Mouse (Mus musculus) frontal cortex, postnatal 25 days (tissue): ENCODE results near the gene 2410004B18Rik.
"Not testable (repeated sequence)": the region's sequence is repeated elsewhere in the genome, so short reads cannot be mapped to it uniquely, and the experiment has no call there.

ENCODE experiments used
- DNase-seq, 2 experiments: peaks; one replicate each; pipeline ENCODE4 v3.0.0; 2022; ENCODE audit warnings: low spot score in 2 of 2

2410004B18Rik gene

GRCm38 (mm10) chr3:145937505-145938404 is at the start of gene 2410004B18Rik:
TSS of gene 2410004B18Rik (plus strand) at chr3:145938014.
- DNase-seq: peak; percentile 71 to 82

GRCm38 (mm10) chr3:145890346-145891132 is 47.3 kb upstream of the 2410004B18Rik start:
- no peak for DNase-seq

DNA sequence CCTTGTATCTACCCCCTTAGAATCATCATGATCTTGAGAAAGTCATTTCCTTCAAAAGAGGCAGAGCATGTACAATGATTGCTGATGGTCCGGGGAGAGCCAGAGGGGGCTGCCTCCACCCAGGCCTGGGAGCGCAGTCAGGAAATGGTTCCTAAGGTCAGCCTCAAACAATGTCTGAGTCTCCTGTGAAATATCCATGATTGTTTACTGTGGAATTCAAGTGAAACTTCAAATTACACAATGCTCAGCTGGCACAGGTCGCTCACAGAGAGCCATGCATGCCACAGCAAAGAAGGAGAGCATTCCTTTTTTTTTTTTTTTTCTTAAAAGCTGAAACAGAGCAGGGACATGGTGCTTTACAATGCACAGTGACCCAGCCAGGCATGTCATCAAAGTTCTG is 45.4 kb upstream of the 2410004B18Rik start:
- no peak for DNase-seq

GRCm38 (mm10) chr3:145894131-145894530 is 43.7 kb upstream of the 2410004B18Rik start:
- DNase-seq: no peak

GRCm38 (mm10) chr3:145897749-145898148 is 40.1 kb upstream of the 2410004B18Rik start:
- DNase-seq: no peak

DNA sequence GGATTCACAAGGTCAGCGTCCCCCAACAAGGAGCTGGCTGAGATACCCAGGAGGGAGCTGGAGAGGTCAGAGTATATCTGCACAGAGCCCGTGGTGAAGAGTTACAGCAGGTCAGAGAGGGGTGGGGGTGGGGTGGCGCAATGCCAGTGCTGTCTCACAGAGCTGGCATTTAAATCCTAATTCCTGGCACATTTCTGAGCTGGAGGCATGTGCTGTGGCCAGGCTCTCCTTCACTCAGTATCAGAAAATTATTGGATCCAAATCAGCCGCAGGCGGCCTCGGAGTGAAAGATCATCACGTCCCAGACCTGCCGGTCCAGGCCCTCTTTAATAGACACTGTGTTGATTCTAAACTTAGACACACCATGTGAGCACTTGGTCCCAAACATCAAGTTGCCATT is 38.0 kb upstream of the 2410004B18Rik start:
- no peak for DNase-seq

DNA sequence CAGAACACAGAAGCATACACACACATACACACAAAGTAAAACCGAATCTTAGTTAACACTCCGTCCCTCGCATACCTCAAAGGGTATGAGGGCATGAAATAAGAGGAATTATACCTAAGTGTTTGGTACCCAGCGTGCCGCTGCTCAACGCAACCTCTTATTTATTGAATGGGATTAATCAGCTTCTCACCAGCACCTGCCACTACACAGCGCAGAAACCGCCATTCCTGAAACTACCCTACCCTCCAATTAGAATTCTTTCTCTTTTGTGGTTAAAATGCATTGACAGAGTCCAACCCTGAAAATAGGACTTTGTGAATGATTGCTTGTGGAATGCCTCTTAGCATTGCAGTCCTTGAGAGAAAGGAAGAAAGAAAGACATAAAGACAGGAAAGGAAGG is 34.3 kb upstream of the 2410004B18Rik start:
- no peak for DNase-seq

DNA sequence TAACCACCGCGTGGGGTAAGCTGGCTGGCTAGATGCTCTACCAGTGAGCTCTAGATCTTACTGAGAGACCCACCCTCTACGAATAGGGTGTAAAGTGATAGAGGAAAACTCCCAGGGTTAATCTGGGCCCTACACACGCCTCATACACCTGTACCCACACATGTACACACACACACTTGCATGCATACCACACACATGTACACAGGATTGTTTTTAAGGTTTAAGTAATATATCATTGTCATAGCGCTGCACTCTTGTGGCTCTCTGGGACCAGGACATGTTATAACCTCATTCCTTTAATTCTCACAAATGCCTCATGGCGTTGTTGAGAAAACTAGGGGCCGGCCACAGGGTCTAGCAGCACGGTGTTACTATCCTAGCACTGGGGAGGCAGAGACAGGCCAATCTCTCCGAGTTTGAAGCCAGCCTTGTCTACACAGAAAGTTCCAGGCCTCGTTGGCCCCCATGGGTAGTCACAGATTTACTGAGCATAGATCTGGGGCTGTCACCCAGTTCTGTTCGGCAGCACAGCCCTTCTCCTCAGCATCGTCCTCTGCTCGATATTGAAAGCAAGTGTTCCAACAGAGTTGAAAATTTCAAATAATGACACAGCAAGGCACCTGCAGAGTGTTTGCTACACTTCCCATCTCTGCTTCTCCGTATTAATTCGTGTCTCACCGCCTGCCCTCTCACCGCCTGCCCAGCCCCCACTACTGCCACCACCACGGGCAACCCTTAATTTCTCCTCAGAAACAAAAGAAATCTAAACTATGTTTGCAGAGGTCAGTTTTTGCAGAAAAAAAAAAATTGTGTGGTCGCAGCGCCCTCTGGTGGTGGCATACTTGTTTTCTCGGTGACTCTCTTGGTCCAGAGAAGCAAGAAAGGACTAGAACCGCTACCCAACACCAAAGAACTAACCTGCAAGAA is 32.7 kb upstream of the 2410004B18Rik start:
- peak; percentile 60 to 64 for DNase-seq

GRCm38 (mm10) chr3:145906582-145906981 is 31.2 kb upstream of the 2410004B18Rik start:
- no peak for DNase-seq

- no peak for DNase-seq
Measured at GRCm38 (mm10) chr3:145912512-145912911, 25.3 kb upstream of the 2410004B18Rik start.

GRCm38 (mm10) chr3:145913263-145913662 is 24.6 kb upstream of the 2410004B18Rik start:
- DNase-seq: no peak

- not testable (repeated sequence) for DNase-seq
Measured at GRCm38 (mm10) chr3:145913942-145914341, 23.9 kb upstream of the 2410004B18Rik start.

GRCm38 (mm10) chr3:145916374-145916773 is 21.4 kb upstream of the 2410004B18Rik start:
- DNase-seq: no peak

DNA sequence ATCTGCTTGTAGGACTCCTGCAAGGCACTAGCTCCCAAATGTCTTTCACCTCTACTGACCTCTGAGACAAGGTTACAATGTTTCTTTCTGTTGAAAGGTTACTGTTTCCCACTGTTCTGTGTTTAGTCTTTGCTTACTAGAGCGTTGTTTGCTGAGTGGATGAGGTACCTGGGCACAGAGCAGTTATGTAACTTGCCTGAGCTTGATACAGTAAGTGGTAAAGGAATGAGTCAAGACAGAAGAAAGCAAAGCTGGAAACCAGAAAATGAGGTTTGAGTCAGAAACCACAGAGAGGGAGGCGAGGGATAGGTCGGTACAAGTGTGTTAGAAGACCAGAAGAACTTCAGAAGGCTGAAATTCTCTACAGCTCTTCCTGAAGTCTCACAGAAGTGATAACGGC is 21.0 kb upstream of the 2410004B18Rik start:
- DNase-seq: no peak

- DNase-seq: no peak
Measured at GRCm38 (mm10) chr3:145922019-145922854, 15.6 kb upstream of the 2410004B18Rik start, which contains the start of gene Bcl10. TSS of gene Bcl10 (plus strand) at chr3:145922804.

GRCm38 (mm10) chr3:145922971-145923370 is 14.8 kb upstream of the 2410004B18Rik start:
- no peak for DNase-seq

DNA sequence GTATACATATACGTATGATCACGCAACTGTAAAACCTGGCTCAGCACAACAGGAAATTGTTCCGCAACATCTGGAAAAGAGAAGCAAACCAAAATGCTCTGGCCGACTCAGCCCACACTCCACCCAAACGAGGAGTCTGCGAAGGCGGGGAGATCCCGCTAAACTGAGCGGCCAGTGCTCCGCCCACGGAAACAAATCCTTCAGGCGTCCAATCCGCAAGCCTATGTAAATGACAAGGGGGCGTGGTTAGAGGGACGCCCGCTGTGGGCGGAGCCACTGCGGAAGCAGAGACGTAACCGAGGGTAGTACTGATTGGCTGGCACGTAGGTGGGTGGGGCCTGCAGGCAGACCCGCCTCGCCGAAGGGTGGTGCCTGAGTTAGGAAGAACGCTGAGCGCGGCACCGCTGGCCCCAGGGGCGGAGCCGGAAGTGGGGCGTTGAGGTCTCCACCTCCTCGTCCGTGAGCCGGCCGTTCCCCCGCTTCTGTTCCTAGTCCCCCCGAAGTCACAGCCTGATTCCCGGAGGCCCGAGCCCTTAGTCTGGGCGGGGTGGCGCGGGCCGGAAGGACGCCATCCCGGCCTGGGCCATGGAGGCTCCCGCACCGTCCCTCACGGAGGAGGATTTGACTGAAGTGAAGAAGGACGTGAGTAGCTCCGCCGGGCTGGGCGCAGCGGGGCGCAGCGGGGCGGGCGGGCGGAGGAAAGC is 13.8 kb upstream of the 2410004B18Rik start:
- peak; percentile 94 to 97 for DNase-seq

GRCm38 (mm10) chr3:145924649-145925337 is 13.0 kb upstream of the 2410004B18Rik start:
- DNase-seq: peak; percentile 26 to 38

GRCm38 (mm10) chr3:145925506-145925905 is 12.3 kb upstream of the 2410004B18Rik start:
- no peak for DNase-seq
